Mouse (Mus musculus) limb, embryonic 14.5 days (tissue): ENCODE measurements around the gene Ptprt. TPM values are rescaled to one million over a fixed set of nuclear protein-coding genes. Genes with fewer than 3 reads are reported as not detected.
"Not testable (repeated sequence)": the region's sequence is repeated elsewhere in the genome, so short reads cannot be mapped to it uniquely, and the experiment has no call there.

Experiments used
- ATAC-seq: fragments of 200-750 bp; cut with Nextera tagmentation; 2 replicates; pipeline ENCODE4 v1.8.0; 2017; ENCODE audit warnings: low read depth, moderate number of reproducible peaks, moderate TSS enrichment; ENCODE audit not compliant: low FRiP score
- DNase-seq: peaks from one replicate; pipeline ENCODE4 v3.0.0-alpha.2; 2015; ENCODE audit warnings: low spot score
- H3K27ac ChIP-seq: fragments of 300-500 bp; sonication (generic); replicated peaks from 2 replicates; pipeline ENCODE4 v1.5.1; 2014; ENCODE audit warnings: low read depth, mild to moderate bottlenecking, low read length, moderate library complexity, mixed read lengths
- H3K27me3 ChIP-seq: fragments of 300-500 bp; sonication (generic); 2 replicates; pipeline ENCODE4 v1.6.1; 2014; ENCODE audit warnings: low read length, mixed read lengths; ENCODE audit not compliant: control insufficient read depth, insufficient read depth
- H3K36me3 ChIP-seq: fragments of 300-500 bp; sonication (generic); 2 replicates; pipeline ENCODE4 v1.6.1; 2014; ENCODE audit warnings: mild to moderate bottlenecking, low read length, moderate library complexity, mixed read lengths; ENCODE audit not compliant: control insufficient read depth, insufficient read depth
- H3K4me1 ChIP-seq: fragments of 300-500 bp; sonication (generic); 2 replicates; pipeline ENCODE4 v1.6.1; 2014; ENCODE audit warnings: antibody characterized with exemption, low read length, mixed read lengths; ENCODE audit not compliant: control insufficient read depth, insufficient read depth
- H3K4me2 ChIP-seq: fragments of 300-500 bp; sonication (generic); replicated peaks from 2 replicates; pipeline ENCODE4 v1.6.1; 2014; ENCODE audit warnings: low read depth, mild to moderate bottlenecking, low read length, moderate library complexity; ENCODE audit not compliant: severe bottlenecking
- H3K4me3 ChIP-seq: fragments of 300-500 bp; sonication (generic); replicated peaks from 2 replicates; pipeline ENCODE4 v1.5.1; 2014; ENCODE audit warnings: low read length
- H3K9ac ChIP-seq: fragments of 300-500 bp; sonication (generic); 2 replicates; pipeline ENCODE4 v1.6.1; 2014; ENCODE audit warnings: mild to moderate bottlenecking, low read depth, low read length, moderate library complexity; ENCODE audit not compliant: severe bottlenecking
- H3K9me3 ChIP-seq: fragments of 300-500 bp; sonication (generic); 2 replicates; pipeline ENCODE4 v1.6.1; 2016; ENCODE audit warnings: low read length; ENCODE audit not compliant: control insufficient read depth
- POLR2A ChIP-seq: fragments of 200-500 bp; IDR thresholded peaks from 2 replicates; pipeline ENCODE4 v1.8.0; 2012; ENCODE audit warnings: inconsistent platforms, mild to moderate bottlenecking, moderate library complexity, borderline replicate concordance; ENCODE audit not compliant: insufficient read depth, insufficient read length; ENCODE audit errors: extremely low read depth
- WGBS: fragments of 180-500 bp; shearing (Covaris S2); extraction: QIAGEN DNeasy Blood & Tissue Kit; methylation state at CpG from one replicate; pipeline ENCODE4 v1.1.7; 2014; 5-methylcytosine and 5-hydroxymethylcytosine counted together
- polyA plus RNA-seq, 2 experiments: library from polyadenylated mRNA; depleted of rRNA in 1 of 2; stranded (reverse) in 1 of 2; unstranded in 1 of 2; fragments of >200 nt; fragmentation: Nextera tagmentation in 1 of 2; extraction: Ambion mirVana in 1 of 2; gene quantifications; 2 replicates each; pipeline versions ENCODE4 v1.2.1 to v1.2.3; 2012 to 2014

Ptprt gene
- polyA plus RNA-seq, 2 experiments, result 2.2 to 3.1 TPM

DNA sequence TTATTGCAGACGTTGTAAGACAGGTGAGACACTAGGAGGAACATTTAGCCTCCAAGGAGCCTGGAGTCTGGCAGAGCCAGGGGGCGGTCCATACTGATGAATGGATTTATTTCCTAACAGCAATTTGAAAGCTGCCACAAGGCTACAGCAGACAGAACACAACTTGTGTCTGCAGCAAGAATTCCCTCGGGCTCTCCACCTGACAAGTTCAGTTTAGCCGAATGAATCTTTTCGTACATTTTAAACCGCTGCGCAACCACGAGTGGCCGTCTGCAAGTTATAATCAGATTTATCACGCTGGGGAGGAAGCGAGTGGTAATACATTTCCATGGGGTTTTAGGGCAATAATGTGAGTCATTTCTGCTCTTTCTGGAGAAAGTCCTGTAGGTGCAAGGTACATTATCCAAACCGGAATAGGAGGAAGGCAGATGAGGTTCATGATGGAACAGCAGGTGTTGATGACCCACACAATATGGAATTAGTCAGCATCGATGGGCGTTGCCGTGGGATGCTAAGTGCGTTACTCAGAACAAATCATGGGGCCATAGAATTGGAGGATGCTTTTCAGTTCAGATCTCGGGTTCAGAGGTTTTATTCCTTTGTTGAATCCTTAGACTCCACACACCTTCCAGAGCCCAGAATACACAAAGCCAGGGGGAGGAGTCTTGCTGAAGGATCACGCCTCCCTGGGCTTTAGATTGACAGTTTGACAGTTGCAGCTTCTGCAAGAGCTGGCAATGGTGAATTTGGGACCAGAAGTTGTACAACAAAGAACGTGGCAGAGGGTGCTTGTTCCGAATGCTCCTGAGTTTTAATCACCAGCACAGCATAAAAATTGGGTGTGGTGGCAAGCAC lies 478.1 kb downstream of the Ptprt start:
- no peak overlapping the region for H3K4me3 ChIP-seq
- H3K27ac ChIP-seq, result no peak overlapping the region
- no peaks in the 10 kb centered on the region for H3K27me3 ChIP-seq
- H3K4me2 ChIP-seq, result no peak overlapping the region
- H3K9me3 ChIP-seq, result no peaks in the 10 kb centered on the region
- WGBS, result 81% methylated on average over 20 of the region's 20 CpGs
- ATAC-seq, result no peak
- H3K9ac ChIP-seq, result no peak overlapping the region
- DNase-seq, result no peak
- no peaks in the 10 kb centered on the region for H3K36me3 ChIP-seq
- no peaks in the 10 kb centered on the region for H3K4me1 ChIP-seq
- no peak for TF ChIP-seq POLR2A

DNA sequence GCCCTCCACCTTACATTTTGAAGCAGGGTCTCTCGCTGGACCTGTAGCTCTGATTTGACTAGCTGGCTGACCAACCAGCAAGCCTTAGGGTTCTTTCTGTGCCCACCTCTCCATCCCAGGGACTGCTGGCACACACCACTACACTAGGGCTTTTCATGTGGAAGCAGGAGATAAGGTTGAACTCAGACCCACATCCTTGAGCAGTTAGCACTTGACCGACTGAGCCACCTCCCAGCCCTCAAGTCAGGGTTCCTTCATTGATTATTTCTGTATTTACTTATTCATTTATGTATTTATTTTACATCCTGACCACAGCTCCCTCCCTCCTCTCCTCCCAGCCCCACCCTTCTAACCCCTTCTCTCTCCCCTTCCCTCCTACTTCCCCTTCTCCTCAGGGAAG lies 479.1 kb downstream of the Ptprt start:
- no peak for ATAC-seq
- H3K27ac ChIP-seq, result no peak overlapping the region
- H3K4me2 ChIP-seq, result no peak overlapping the region
- H3K9ac ChIP-seq, result no peak overlapping the region
- TF ChIP-seq POLR2A, result no peak
- no peaks in the 10 kb centered on the region for H3K36me3 ChIP-seq
- H3K27me3 ChIP-seq, result no peaks in the 10 kb centered on the region
- no peaks in the 10 kb centered on the region for H3K4me1 ChIP-seq
- 92% methylated on average over 2 of the region's 2 CpGs for WGBS
- H3K9me3 ChIP-seq, result no peaks in the 10 kb centered on the region
- no peak overlapping the region for H3K4me3 ChIP-seq
- DNase-seq, result no peak

DNA sequence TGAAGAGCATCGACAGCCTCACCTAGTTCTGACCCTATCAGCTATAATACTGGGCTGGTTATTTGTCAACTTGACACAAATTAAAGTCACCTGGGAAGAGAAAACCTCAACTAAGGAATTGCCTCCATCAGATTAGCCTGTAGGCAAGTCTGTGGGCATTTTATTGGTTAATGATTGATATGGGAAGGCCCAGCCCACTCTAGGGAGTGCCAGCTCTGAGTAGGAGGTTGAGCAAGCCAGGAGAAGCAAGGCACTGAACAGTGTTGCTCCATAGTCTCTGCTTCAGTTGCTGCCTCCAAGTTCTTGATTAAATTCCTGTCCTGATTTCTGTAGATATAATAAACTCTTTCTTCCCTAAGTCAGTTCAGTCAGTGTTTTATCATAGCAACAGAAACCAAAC lies 488.4 kb downstream of the Ptprt start:
- no peak overlapping the region for H3K9ac ChIP-seq
- no peaks in the 10 kb centered on the region for H3K9me3 ChIP-seq
- H3K36me3 ChIP-seq, result no peaks in the 10 kb centered on the region
- H3K4me3 ChIP-seq, result no peak overlapping the region
- TF ChIP-seq POLR2A, result no peak
- no peak overlapping the region for H3K4me2 ChIP-seq
- 57% methylated on average over 1 of the region's 1 CpGs for WGBS
- H3K4me1 ChIP-seq, result no peaks in the 10 kb centered on the region
- no peak for DNase-seq
- H3K27me3 ChIP-seq, result no peaks in the 10 kb centered on the region
- no peak overlapping the region for H3K27ac ChIP-seq
- ATAC-seq, result no peak

DNA sequence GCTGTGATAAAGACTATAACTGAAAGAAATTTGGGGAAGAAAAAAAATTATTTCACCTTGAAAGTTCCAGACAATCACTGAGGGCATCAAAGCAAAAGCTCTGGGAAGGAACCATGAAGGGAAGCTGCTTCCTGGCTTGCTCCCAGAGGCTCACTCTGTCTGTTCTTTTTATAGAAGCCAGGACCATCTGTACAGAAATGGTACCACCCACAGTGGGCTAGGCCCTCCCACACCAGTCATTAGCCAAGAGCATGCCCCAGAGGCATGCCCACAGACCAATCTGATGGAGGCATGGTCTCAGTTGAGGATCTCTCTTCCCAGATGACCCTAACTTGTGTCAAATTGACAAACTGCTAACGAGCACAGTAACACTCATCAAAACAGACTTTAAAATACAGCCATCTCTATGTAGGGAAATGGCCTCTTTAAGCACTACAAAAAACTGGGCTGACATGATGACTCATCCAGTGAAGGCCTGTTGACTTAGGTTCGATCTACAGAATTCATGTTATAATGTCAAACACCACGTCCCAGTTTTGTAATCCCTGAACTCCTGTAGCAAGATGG lies 519.0 kb downstream of the Ptprt start:
- Histone ChIP-seq H3K27ac (no peak overlapping the region), H3K9me3 (no peaks in the 10 kb centered on the region), H3K9ac (no peak overlapping the region), H3K36me3 (no peaks in the 10 kb centered on the region), H3K4me1 (no peaks in the 10 kb centered on the region), H3K27me3 (no peaks in the 10 kb centered on the region), H3K4me3 (no peak overlapping the region), H3K4me2 (no peak overlapping the region)
- ATAC-seq, result no peak
- no peak for TF ChIP-seq POLR2A
- no peak for DNase-seq
- 80% methylated on average over 3 of the region's 3 CpGs for WGBS

DNA sequence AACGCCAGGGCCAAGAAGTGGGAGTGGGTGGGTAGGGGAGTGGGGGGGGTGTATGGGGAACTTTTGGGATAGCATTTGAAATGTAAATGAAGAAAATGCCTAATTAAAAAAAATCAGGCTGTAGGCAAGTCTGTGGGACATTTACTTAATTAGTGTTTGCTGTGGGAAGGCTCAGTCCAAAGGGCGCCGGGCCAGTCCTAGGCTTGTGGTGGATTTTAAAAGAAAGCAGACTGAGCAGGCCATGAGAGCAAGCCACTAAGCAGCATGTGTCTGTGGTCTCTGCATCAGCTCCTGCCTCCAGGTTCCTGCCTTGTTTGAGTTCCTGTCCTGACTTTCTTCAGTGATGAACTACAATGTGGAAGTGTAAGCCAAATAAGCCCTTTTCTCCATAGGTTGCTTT lies 524.8 kb downstream of the Ptprt start:
- H3K36me3 ChIP-seq, H3K27me3 ChIP-seq, H3K9me3 ChIP-seq, H3K4me1 ChIP-seq, DNase-seq, H3K4me2 ChIP-seq, ATAC-seq, H3K9ac ChIP-seq, H3K4me3 ChIP-seq, H3K27ac ChIP-seq: not testable (repeated sequence)
- 68% methylated on average over 3 of the region's 3 CpGs for WGBS
